Mouse (Mus musculus) ES-E14 (cell line): ENCODE measurements around the gene Phactr2.

ENCODE experiments used
- CHD2 ChIP-seq: IDR thresholded peaks from 2 replicates; pipeline ENCODE4 v1.6.1; 2014; ENCODE audit warnings: mild to moderate bottlenecking, low read depth, low read length, inconsistent platforms
- HCFC1 ChIP-seq: IDR thresholded peaks from 2 replicates; pipeline ENCODE4 v1.6.1; 2012; ENCODE audit warnings: low read length, inconsistent platforms, borderline replicate concordance; ENCODE audit not compliant: insufficient read depth

DNA sequence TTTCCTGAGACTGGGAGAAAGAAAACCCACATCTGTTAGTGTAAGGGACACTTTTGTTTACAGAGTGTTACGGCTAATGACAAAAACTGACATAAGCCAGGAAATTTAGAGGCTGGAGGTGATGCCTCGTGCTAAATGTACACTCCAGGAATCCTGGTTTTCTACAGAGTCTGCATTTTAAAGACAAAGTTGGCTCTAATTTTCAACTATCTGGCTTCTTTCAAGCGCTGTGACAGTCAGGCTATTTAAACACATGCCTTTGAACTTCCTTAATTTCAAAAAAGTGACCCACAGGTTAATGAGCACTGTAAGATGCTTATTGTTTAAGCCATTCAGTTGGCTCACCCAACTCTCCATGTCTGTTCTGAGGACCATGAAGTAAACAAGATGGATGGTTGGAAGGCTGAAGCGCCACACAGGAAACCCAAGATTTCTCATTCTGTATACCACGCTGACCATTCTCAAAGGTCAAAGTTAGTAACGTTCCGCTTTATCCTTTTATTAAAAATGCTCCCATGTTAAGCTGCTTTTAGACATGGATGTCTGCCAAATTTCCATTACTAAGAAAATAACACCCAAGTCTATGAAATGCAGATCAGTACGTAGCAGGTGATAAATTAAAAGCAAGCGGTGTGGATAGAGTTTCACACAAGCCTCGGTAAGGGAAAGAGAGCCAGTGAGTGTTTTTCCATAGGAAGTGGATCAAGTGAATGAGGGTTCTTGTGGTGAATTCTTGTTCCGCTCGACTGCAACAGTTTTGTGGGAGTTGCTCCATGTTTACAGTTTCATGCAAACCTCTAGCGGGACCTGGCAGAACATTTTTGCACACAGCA, 97.6 kb downstream of the Phactr2 start:
- no peak for TF ChIP-seq HCFC1
- no peak for TF ChIP-seq CHD2
